Mouse (Mus musculus) stomach, postnatal 0 days (tissue): ENCODE measurements around the gene Rdh11. TPM values are rescaled to one million over a fixed set of nuclear protein-coding genes. Genes with fewer than 3 reads are reported as not detected.
A peak's percentile ranks its signal among the peaks of the same experiment; 100 is the strongest.

Experiments
- ATAC-seq: fragments of 200-750 bp; cut with Nextera tagmentation; 2 replicates; pipeline ENCODE4 v1.8.0; 2017; ENCODE audit not compliant: low FRiP score, low TSS enrichment
- DNase-seq: peaks from one replicate; pipeline ENCODE4 v3.0.0-alpha.2; 2016; ENCODE audit warnings: low spot score
- H3K27ac ChIP-seq: fragments of 300-500 bp; sonication (generic); replicated peaks from 2 replicates; pipeline ENCODE4 v1.5.1; 2014; ENCODE audit warnings: mild to moderate bottlenecking, control low read depth
- H3K27me3 ChIP-seq: fragments of 300-500 bp; sonication (generic); 2 replicates; pipeline ENCODE4 v1.6.1; 2014; ENCODE audit warnings: low read length; ENCODE audit not compliant: control insufficient read depth, insufficient read depth
- H3K36me3 ChIP-seq: fragments of 300-500 bp; sonication (generic); 2 replicates; pipeline ENCODE4 v1.6.1; 2014; ENCODE audit warnings: low read length, mixed read lengths; ENCODE audit not compliant: control insufficient read depth, insufficient read depth
- H3K4me1 ChIP-seq: fragments of 300-500 bp; sonication (generic); replicated peaks from 2 replicates; pipeline ENCODE4 v1.6.1; 2014; ENCODE audit warnings: antibody characterized with exemption; ENCODE audit not compliant: control insufficient read depth, insufficient read depth
- H3K4me2 ChIP-seq: fragments of 300-500 bp; sonication (generic); replicated peaks from 2 replicates; pipeline ENCODE4 v1.6.1; 2014; ENCODE audit warnings: low read depth, mild to moderate bottlenecking, control low read depth, moderate library complexity
- H3K4me3 ChIP-seq: fragments of 300-500 bp; sonication (generic); 2 replicates; pipeline ENCODE4 v1.5.1; 2014; ENCODE audit warnings: low read depth, low read length, control low read depth
- H3K9ac ChIP-seq: fragments of 300-500 bp; sonication (generic); 2 replicates; pipeline ENCODE4 v1.6.1; 2014; ENCODE audit warnings: mild to moderate bottlenecking, low read length, control low read depth, mixed read lengths
- H3K9me3 ChIP-seq: fragments of 300-500 bp; sonication (generic); 2 replicates; pipeline ENCODE4 v1.6.1; 2016; ENCODE audit warnings: low read length; ENCODE audit not compliant: control insufficient read depth
- CTCF ChIP-seq: IDR thresholded peaks from 2 replicates; pipeline ENCODE4 v1.5.1; 2016; ENCODE audit warnings: antibody characterized with exemption, low read depth, mild to moderate bottlenecking, moderate library complexity
- EP300 ChIP-seq: optimal IDR thresholded peaks from 2 replicates; pipeline ENCODE3; 2016; ENCODE audit warnings: antibody characterized with exemption
- WGBS: fragments of 180-500 bp; shearing (Covaris S2); extraction: QIAGEN DNeasy Blood & Tissue Kit; methylation state at CpG from one replicate; pipeline ENCODE4 v1.1.7; 2014; 5-methylcytosine and 5-hydroxymethylcytosine counted together
- polyA plus RNA-seq: library from polyadenylated mRNA; unstranded; fragments of >200 nt; fragmentation: Nextera tagmentation; extraction: Ambion mirVana; gene quantifications from 2 replicates; pipeline ENCODE4 v1.2.1, GENCODE M21; 2015

Rdh11 gene
- 16.3 and 17.1 TPM in 2 replicates for polyA plus RNA-seq

- WGBS: 56% methylated on average over 6 of the region's 6 CpGs
- Histone ChIP-seq H3K4me3 (peak within 1 kb of the TSS; percentile 46), H3K9me3 (no peaks in the 10 kb centered on the region), H3K4me2 (peak within 1 kb of the TSS; percentile 86), H3K27ac (no peak within 1 kb of the TSS; the same call in 1 of the 2 replicates), H3K27me3 (no peaks in the 10 kb centered on the region), H3K9ac (peak within 1 kb of the TSS; percentile 53), H3K36me3 (0 out of 2 replicates have a peak, but pooled peaks cover 3% of the 10 kb centered on the region), H3K4me1 (no peaks in the 10 kb centered on the region)
- DNase-seq: no peak
- ATAC-seq: no peak
- no peak for TF ChIP-seq CTCF
- TF ChIP-seq EP300: no peak
Measured at GRCm38 (mm10) chr12:79192193-79192592, at the start of gene Rdh11. Gene Rdh11, minus strand, starts transcription at chr12:79192293.

- no peaks in the 10 kb centered on the region for H3K4me1 ChIP-seq
Measured at GRCm38 (mm10) chr12:79235485-79236080, 43.5 kb upstream of the Rdh11 start.

GRCm38 (mm10) chr12:79217511-79217910 is 25.4 kb upstream of the Rdh11 start:
- DNase-seq: no peak
- Histone ChIP-seq H3K27ac (no peak overlapping the region), H3K4me1 (no peaks in the 10 kb centered on the region), H3K36me3 (no peaks in the 10 kb centered on the region), H3K9me3 (no peaks in the 10 kb centered on the region), H3K9ac (no peak overlapping the region), H3K27me3 (no peaks in the 10 kb centered on the region), H3K4me2 (no peak overlapping the region), H3K4me3 (no peak overlapping the region)
- TF ChIP-seq CTCF: no peak
- TF ChIP-seq EP300: no peak
- 38% methylated on average over 5 of the region's 5 CpGs for WGBS
- ATAC-seq: no peak

More at GRCm38 (mm10) chr12:79235485-79236080, 43.5 kb upstream of the Rdh11 start:
- WGBS: 78% methylated on average over 11 of the region's 11 CpGs
- Histone ChIP-seq H3K27me3 (no peaks in the 10 kb centered on the region), H3K27ac (no peak overlapping the region), H3K36me3 (peaks cover 27% of the 10 kb centered on the region), H3K9ac (no peak overlapping the region), H3K4me3 (no peak overlapping the region), H3K9me3 (no peaks in the 10 kb centered on the region), H3K4me2 (no peak overlapping the region)
- DNase-seq: no peak
- TF ChIP-seq EP300: no peak
- no peak for TF ChIP-seq CTCF
- ATAC-seq: no peak

- H3K9me3 ChIP-seq: no peaks in the 10 kb centered on the region
- H3K4me2 ChIP-seq: no peak overlapping the region
- H3K27me3 ChIP-seq: no peaks in the 10 kb centered on the region
- H3K36me3 ChIP-seq: no peaks in the 10 kb centered on the region
- DNase-seq: no peak
- H3K27ac ChIP-seq: peak overlapping the region; percentile 61; the same call in 1 of the 2 replicates
- no peaks in the 10 kb centered on the region for H3K4me1 ChIP-seq
- WGBS: 77% methylated on average over 8 of the region's 8 CpGs
- 0 out of 2 replicates have a peak, but pooled peaks have one; percentile 52 for ATAC-seq
- H3K4me3 ChIP-seq: no peak overlapping the region
- TF ChIP-seq EP300 (peak; percentile 94), CTCF (no peak)
- H3K9ac ChIP-seq: no peak overlapping the region
Measured at GRCm38 (mm10) chr12:79211447-79211846, 19.4 kb upstream of the Rdh11 start.

- ATAC-seq (peak; percentile 45; the same call in 1 of the 2 replicates), DNase-seq (peak; percentile 31)
- no peaks in the 10 kb centered on the region for H3K36me3 ChIP-seq
- H3K9ac ChIP-seq: 0 out of 2 replicates have a peak within 1 kb of the TSS, but pooled peaks have one; percentile 5
- TF ChIP-seq CTCF (no peak), EP300 (no peak)
- H3K9me3 ChIP-seq: no peaks in the 10 kb centered on the region
- WGBS: 4% methylated on average over 13 of the region's 13 CpGs
- peak within 1 kb of the TSS; percentile 63 for H3K27ac ChIP-seq
- H3K4me3 ChIP-seq: peak within 1 kb of the TSS; percentile 18
- H3K4me1 ChIP-seq: no peaks in the 10 kb centered on the region
- no peaks in the 10 kb centered on the region for H3K27me3 ChIP-seq
- H3K4me2 ChIP-seq: peak within 1 kb of the TSS; percentile 45
Measured at GRCm38 (mm10) chr12:79208703-79209464, 16.8 kb upstream of the Rdh11 start, which contains the start of gene Rdh12. Gene Rdh12, plus strand, starts transcription at chr12:79208914.

- no peak for DNase-seq
- H3K27ac ChIP-seq: no peak overlapping the region
- no peak overlapping the region for H3K4me2 ChIP-seq
- H3K36me3 ChIP-seq: no peaks in the 10 kb centered on the region
- H3K27me3 ChIP-seq: no peaks in the 10 kb centered on the region
- H3K4me1 ChIP-seq: no peaks in the 10 kb centered on the region
- ATAC-seq: no peak
- no peak overlapping the region for H3K4me3 ChIP-seq
- no peaks in the 10 kb centered on the region for H3K9me3 ChIP-seq
- no peak for TF ChIP-seq CTCF
- TF ChIP-seq EP300: no peak
- WGBS: 62% methylated on average over 3 of the region's 3 CpGs
- H3K9ac ChIP-seq: no peak overlapping the region
Measured at GRCm38 (mm10) chr12:79201882-79202281, 9.8 kb upstream of the Rdh11 start.
